Mouse (Mus musculus) liver, embryonic 15.5 days (tissue): Measurements from ENCODE around the gene Prex1. TPM values are rescaled to one million over a fixed set of nuclear protein-coding genes. Genes with fewer than 3 reads are reported as not detected.
A peak's percentile ranks its signal among the peaks of the same experiment; 100 is the strongest.

Experiments used
- ATAC-seq: fragments of 200-750 bp; cut with Nextera tagmentation; 2 replicates; pipeline ENCODE4 v1.8.0; 2017; ENCODE audit warnings: moderate number of reproducible peaks, mild to moderate bottlenecking, moderate library complexity; ENCODE audit not compliant: insufficient read depth
- H3K27ac ChIP-seq: fragments of 300-500 bp; sonication (generic); replicated peaks from 2 replicates; pipeline ENCODE4 v1.5.1; 2015; ENCODE audit warnings: mild to moderate bottlenecking, inconsistent platforms
- H3K27me3 ChIP-seq: fragments of 300-500 bp; sonication (generic); 2 replicates; pipeline ENCODE4 v1.6.1; 2015; ENCODE audit warnings: mild to moderate bottlenecking, inconsistent platforms
- H3K36me3 ChIP-seq: fragments of 300-500 bp; sonication (generic); replicated peaks from 2 replicates; pipeline ENCODE4 v1.6.1; 2015; ENCODE audit warnings: moderate library complexity, mild to moderate bottlenecking, inconsistent platforms
- H3K4me1 ChIP-seq: fragments of 300-500 bp; sonication (generic); replicated peaks from 2 replicates; pipeline ENCODE4 v1.6.1; 2015; ENCODE audit warnings: inconsistent platforms
- H3K4me2 ChIP-seq: fragments of 300-500 bp; sonication (generic); 2 replicates; pipeline ENCODE4 v1.6.1; 2015; ENCODE audit warnings: moderate library complexity, mild to moderate bottlenecking, inconsistent platforms
- H3K4me3 ChIP-seq: fragments of 300-500 bp; sonication (generic); replicated peaks from 2 replicates; pipeline ENCODE4 v1.5.1; 2015; ENCODE audit warnings: mild to moderate bottlenecking, inconsistent platforms
- H3K9ac ChIP-seq: fragments of 300-500 bp; sonication (generic); 2 replicates; pipeline ENCODE4 v1.6.1; 2015; ENCODE audit warnings: moderate library complexity, mild to moderate bottlenecking, inconsistent platforms
- H3K9me3 ChIP-seq: fragments of 300-500 bp; sonication (generic); replicated peaks from 2 replicates; pipeline ENCODE4 v1.6.1; 2016; ENCODE audit warnings: inconsistent platforms
- WGBS: fragments of 180-500 bp; shearing (Covaris S2); methylation state at CpG from one replicate; pipeline ENCODE4 v1.1.7; 2015; ENCODE audit warnings: mixed read lengths; ENCODE audit not compliant: insufficient replicate concordance; 5-methylcytosine and 5-hydroxymethylcytosine counted together
- polyA plus RNA-seq: library from polyadenylated mRNA; unstranded; fragments of >200 nt; fragmentation: Nextera tagmentation; extraction: Ambion mirVana; gene quantifications from 2 replicates; pipeline ENCODE4 v1.2.1, GENCODE M21; 2015

Gene Prex1
- polyA plus RNA-seq, 1 experiment from 2014 or later = 13.7 TPM

DNA sequence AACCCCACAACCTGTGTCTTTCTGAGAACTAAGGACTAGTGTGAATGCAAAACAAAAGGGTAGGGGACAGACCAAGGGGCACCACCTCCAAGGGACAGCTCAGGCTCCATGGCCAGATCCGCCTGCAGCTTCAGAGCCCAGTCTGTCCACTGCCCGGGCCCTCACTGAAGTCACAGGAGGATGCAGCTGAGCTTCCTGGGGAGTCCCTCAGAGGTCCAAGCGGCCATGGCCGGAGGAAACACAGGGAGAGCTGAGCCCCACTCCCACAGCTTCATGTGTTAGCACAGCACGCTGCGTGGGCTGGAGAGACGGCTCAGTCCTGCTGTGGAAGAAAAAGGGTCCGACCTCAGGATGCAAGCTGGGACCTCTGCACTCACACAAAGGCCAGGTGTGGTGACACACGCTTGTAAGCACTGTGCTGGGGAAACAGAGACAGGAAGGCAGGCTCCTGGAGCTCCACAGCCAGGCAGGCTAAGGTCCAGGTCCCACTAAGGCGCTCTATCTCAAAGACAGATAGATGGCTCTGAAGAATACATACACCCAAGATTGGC, 81.9 kb downstream of the Prex1 start:
- Histone ChIP-seq H3K27me3 (no peaks in the 10 kb centered on the region), H3K9ac (no peak overlapping the region), H3K36me3 (peaks cover 26% of the 10 kb centered on the region), H3K4me1 (peaks cover 14% of the 10 kb centered on the region), H3K4me2 (no peak overlapping the region), H3K9me3 (no peaks in the 10 kb centered on the region), H3K27ac (no peak overlapping the region), H3K4me3 (no peak overlapping the region)
- ATAC-seq = no peak
- 80% methylated on average over 10 of the region's 10 CpGs for WGBS

DNA sequence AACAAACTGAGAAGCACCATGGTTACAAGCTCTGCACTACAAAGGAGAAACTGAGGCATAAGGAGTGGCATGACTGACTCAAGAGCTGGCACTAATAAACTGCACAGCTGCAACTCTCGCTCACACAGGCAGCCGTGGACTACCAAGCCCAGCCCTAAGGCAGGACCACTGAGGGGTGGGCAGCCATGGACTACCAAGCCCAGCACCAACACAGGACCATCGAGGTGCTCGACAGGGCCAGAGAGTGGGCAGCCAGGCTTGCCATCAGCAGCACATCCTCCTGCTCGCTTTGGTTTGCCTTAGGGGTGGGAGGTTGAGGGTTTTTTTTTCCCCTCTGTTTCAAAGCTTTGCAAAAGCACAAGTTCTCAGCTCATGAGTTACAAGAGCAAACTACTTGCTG, 82.4 kb downstream of the Prex1 start:
- no peaks in the 10 kb centered on the region for H3K27me3 ChIP-seq
- no peak for ATAC-seq
- peaks cover 14% of the 10 kb centered on the region for H3K4me1 ChIP-seq
- 79% methylated on average over 5 of the region's 5 CpGs for WGBS
- no peak overlapping the region for H3K9ac ChIP-seq
- H3K4me3 ChIP-seq = no peak overlapping the region
- no peak overlapping the region for H3K27ac ChIP-seq
- H3K36me3 ChIP-seq = peaks cover 25% of the 10 kb centered on the region
- no peak overlapping the region for H3K4me2 ChIP-seq
- H3K9me3 ChIP-seq = no peaks in the 10 kb centered on the region

DNA sequence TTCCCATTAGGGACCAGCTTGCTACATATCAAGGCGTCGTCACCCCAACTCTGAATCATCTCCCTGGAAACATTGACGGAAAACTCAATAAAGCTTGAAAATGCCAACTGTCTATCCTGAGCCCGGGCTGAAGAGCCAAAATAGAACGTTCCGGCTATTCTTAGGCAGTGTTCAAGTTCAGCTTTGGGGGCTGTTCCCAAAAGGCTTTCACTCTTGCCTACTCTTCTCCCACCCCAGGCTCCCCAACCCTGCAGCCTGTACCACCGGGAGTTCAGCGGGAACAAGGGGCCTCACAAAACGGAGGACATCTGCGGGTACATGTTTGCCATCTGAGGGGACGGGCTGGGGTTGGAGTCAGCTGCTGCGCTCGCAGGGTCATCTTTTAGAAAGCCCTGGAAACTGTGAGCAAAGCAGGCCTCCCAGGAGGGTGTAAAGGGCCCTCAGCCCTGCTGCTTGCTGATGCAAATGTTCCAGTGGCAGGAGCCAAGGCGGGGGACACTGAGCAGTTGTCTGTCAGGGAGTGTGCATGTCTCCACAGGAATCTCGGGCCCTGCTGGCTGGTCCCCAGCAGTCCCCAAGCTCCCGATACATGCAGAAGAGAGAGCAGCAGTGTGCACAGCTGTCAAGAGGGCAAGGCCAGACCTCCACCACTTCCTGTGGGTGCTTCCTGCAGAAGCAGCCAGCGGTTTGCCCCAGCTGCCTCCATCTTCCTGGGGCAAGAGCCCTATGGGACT, 83.5 kb downstream of the Prex1 start:
- Histone ChIP-seq H3K4me1 (peaks cover 14% of the 10 kb centered on the region), H3K9ac (no peak overlapping the region), H3K27me3 (no peaks in the 10 kb centered on the region), H3K36me3 (peaks cover 22% of the 10 kb centered on the region), H3K27ac (no peak overlapping the region), H3K4me2 (no peak overlapping the region), H3K4me3 (no peak overlapping the region), H3K9me3 (no peaks in the 10 kb centered on the region)
- 55% methylated on average over 17 of the region's 17 CpGs for WGBS
- peak; percentile 30; the same call in 1 of the 2 replicates for ATAC-seq

DNA sequence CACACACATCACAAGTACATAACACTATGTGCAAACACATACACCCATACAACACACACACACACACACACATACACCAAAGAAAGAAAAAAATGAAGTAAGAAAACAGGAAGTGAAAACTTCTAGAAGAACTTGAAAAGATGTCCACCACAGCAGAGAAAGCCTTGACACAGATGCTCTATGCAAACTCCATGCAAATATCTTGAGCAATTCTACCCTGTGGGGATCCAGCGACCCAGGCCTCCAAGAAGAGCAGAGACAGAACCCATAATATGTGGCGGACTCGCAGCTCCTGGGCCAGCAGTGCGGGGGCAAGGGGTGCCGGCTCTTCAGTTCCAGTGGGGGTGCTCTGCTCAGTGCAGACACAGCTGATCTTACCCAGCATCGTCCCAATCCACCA, 86.1 kb downstream of the Prex1 start:
- Histone ChIP-seq H3K4me3 (no peak overlapping the region), H3K27ac (peak overlapping the region; percentile 29; the same call in 1 of the 2 replicates), H3K9ac (no peak overlapping the region), H3K27me3 (no peaks in the 10 kb centered on the region), H3K9me3 (no peaks in the 10 kb centered on the region), H3K36me3 (peaks cover 9% of the 10 kb centered on the region), H3K4me1 (peaks cover 23% of the 10 kb centered on the region), H3K4me2 (no peak overlapping the region)
- no peak for ATAC-seq
- 75% methylated on average over 6 of the region's 6 CpGs for WGBS

DNA sequence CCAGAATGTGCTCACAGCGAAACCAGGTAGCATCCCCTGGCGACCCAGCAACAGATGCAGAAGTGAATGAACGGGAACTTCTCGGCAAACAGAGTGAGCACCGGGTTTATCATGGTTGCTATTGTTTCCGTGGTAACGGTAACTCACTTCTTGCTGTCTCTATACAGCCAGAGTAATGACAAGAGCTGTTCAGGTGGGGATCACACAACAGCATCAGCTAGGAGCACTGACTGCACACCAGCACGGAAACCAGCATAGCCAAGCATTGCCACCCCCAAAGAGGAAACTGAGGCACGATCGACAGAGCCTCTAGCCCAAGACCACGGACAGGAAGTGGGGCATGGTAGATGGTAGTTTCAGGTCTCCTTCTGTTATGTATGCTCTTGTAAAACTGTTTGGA, 88.4 kb downstream of the Prex1 start:
- H3K9me3 ChIP-seq = no peaks in the 10 kb centered on the region

DNA sequence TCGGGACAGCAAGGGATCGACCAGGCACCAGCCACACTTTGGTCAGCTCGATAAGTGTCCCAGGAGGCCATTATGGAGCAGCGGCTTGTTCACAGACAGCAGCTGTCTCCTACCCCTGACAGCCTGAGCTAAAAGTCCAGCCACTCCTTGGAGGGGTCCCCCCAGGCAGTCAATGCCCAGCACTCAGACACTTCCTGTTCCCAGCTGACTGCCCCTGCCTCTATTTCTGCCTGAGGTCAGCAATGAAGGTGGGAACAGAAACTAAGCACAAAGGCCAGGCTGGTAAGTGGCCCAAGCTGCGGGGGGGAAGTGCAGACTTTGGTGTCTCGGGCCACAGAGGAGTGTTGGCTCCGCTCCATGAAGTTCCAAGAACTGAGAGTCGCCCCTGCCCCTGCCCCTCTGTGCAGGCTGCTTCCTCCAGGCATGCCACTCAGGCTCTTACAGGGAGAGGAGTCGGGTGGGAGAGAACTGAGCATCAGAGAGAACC, 90.5 kb downstream of the Prex1 start:
- ATAC-seq = no peak
- Histone ChIP-seq H3K27me3 (no peaks in the 10 kb centered on the region), H3K36me3 (peaks cover 27% of the 10 kb centered on the region), H3K27ac (no peak overlapping the region), H3K4me3 (no peak overlapping the region), H3K4me1 (peaks cover 29% of the 10 kb centered on the region), H3K4me2 (no peak overlapping the region), H3K9ac (no peak overlapping the region), H3K9me3 (no peaks in the 10 kb centered on the region)
- WGBS = 50% methylated on average over 9 of the region's 9 CpGs

More for the DNA sequence above, 88.4 kb downstream of the Prex1 start:
- Histone ChIP-seq H3K4me3 (no peak overlapping the region), H3K4me2 (no peak overlapping the region), H3K9ac (no peak overlapping the region), H3K27ac (no peak overlapping the region), H3K36me3 (peaks cover 10% of the 10 kb centered on the region), H3K4me1 (peaks cover 25% of the 10 kb centered on the region), H3K27me3 (no peaks in the 10 kb centered on the region)
- no peak for ATAC-seq
- 42% methylated on average over 11 of the region's 11 CpGs for WGBS

DNA sequence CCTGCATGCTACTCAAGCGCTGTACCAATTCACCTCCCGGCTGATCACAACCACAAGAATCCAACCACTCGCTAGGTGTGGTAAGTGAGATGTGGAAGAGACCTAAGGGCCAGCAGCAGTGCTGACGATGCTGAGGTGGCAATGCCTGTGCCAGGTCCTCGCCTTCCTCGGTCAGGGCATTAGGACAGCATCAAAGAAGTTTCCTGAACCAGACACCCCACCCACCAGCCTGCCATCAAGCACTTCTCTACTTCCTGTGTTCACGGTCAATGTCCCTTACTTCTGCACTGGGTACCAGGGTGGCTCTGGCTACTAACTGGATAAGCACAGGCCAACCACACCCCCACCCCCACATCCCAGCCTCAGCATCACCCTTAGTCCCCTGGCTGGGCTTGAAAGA, 91.0 kb downstream of the Prex1 start:
- Histone ChIP-seq H3K36me3 (peaks cover 31% of the 10 kb centered on the region), H3K4me3 (no peak overlapping the region), H3K4me2 (no peak overlapping the region), H3K9me3 (no peaks in the 10 kb centered on the region), H3K27ac (no peak overlapping the region), H3K9ac (no peak overlapping the region), H3K27me3 (no peaks in the 10 kb centered on the region), H3K4me1 (peaks cover 29% of the 10 kb centered on the region)
- WGBS = 64% methylated on average over 7 of the region's 7 CpGs
- no peak for ATAC-seq

DNA sequence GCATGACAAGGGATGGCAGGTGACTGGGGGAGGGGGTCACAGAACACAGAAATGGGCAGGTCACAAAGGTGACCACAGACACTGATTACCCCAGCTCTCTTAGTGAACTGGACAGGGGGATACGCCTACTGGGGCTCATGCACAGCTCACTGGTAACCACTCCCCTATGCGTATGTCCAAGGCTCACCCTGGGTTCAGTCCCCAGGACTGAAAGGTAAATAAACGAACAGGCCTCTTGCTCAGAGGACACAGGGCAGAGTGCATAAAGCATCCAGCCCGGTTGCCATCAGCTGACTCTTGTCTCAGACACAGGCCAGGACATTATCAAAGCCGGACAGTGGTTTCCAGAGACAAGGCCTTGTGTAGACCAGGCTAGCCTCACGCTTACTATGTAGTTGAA, 91.6 kb downstream of the Prex1 start:
- H3K4me1 ChIP-seq = peaks cover 29% of the 10 kb centered on the region
- no peak overlapping the region for H3K9ac ChIP-seq
- ATAC-seq = peak; percentile 72
- no peak overlapping the region for H3K27ac ChIP-seq
- 75% methylated on average over 6 of the region's 6 CpGs for WGBS
- H3K4me3 ChIP-seq = no peak overlapping the region
- H3K27me3 ChIP-seq = no peaks in the 10 kb centered on the region
- peaks cover 35% of the 10 kb centered on the region for H3K36me3 ChIP-seq
- no peak overlapping the region for H3K4me2 ChIP-seq
- no peaks in the 10 kb centered on the region for H3K9me3 ChIP-seq

DNA sequence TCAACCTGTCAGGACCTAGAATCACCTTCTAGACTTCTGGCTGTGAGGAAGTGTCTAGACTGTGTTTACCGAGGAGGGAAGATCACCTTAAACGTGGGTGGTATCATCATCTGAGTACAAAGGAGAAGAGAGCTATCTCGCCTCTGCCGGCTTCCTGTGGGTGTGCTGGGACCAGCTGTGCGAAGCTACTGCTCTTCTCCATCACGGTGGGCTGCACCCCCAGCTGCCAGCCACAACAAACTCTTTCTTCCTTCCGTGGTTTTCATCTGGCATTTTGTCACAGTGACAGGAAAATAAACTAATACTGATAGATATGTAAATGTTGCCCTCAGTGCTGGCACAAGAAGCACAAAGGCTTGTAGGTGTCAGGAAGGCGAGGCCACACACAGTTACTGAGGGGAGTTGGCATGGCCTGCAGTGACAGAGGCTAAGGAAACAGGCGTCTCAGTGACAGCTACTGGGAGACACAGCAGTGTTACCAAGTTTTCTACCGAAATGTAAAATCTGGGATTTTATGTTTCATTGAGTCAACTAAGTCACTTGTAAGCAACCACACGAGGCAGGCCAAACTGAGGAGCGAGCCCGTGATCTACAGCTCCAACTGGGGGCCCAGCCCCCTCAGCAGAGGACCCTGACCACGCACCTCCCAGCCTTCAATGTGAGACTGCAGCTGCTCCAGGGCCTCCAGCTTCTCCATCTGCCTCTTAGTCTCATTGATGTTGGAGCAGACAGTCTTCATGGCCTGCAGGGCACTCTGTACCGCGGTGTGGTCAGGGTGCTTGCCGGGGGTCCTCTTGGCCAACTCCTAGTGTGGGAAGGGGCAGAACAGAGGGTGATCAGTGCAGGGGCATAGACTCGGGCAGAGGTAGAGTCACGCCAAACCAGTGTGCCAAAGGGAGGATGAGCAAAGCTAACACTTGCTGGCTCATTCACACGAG, 92.8 kb downstream of the Prex1 start:
- ATAC-seq = no peak
- H3K4me2 ChIP-seq = no peak overlapping the region
- no peaks in the 10 kb centered on the region for H3K27me3 ChIP-seq
- 33% methylated on average over 20 of the region's 20 CpGs for WGBS
- no peak overlapping the region for H3K4me3 ChIP-seq
- H3K27ac ChIP-seq = no peak overlapping the region
- peaks cover 29% of the 10 kb centered on the region for H3K4me1 ChIP-seq
- H3K36me3 ChIP-seq = peaks cover 38% of the 10 kb centered on the region
- no peaks in the 10 kb centered on the region for H3K9me3 ChIP-seq
- H3K9ac ChIP-seq = no peak overlapping the region

DNA sequence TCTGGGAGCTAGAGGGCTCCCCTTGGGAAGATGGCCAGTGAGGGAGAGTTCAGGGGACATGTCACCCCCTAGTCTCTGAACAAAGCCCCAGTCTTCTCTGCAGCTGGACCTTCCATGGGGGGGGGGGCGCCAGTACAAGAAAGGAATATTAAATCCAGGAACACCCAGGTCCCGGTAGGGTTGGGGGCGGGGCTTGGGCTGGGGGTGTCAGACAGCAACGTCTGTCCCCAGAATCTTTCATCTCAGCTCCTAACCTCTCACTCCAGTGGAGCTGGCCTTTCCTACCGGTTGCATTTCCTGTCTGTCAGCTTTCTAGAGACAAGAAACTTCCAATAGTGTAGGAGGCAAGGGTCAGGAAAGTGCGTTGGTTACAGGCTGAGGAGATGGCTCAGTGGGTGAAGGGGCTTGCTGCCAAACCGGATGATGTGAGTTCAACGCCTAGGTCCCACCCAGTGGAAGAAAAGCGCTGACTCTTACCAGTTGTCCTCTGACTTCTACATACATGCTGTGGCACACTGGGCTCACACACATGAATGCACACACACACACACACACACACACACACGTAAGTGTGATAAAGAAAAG, 93.6 kb downstream of the Prex1 start:
- WGBS = 20% methylated on average over 10 of the region's 10 CpGs
- H3K27me3 ChIP-seq = no peaks in the 10 kb centered on the region
- no peak overlapping the region for H3K4me2 ChIP-seq
- H3K9me3 ChIP-seq = no peaks in the 10 kb centered on the region
- peaks cover 29% of the 10 kb centered on the region for H3K4me1 ChIP-seq
- ATAC-seq = no peak
- H3K9ac ChIP-seq = no peak overlapping the region
- no peak overlapping the region for H3K4me3 ChIP-seq
- H3K27ac ChIP-seq = no peak overlapping the region
- H3K36me3 ChIP-seq = peaks cover 46% of the 10 kb centered on the region

DNA sequence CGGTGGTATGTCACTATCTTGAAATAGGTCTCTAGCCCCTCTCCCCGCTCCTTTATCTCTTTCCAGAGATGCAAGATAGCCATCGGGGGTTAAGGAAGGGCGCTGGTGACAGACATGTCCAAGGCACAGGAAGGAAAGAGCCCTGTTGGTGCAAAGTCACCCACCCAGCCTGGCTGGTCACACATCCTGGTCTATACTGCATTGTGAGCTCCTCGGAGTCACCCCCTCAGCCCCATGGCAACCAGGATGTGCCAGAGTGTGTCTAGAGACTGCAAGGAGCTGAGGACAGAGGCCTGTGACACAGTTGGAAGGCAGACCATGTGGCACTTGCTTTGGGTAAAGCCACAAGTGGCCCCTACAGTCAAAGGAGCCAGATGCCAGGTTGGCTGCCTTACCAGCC, 94.4 kb downstream of the Prex1 start:
- 33% methylated on average over 5 of the region's 5 CpGs for WGBS
- no peak for ATAC-seq

More for the DNA sequence above, 94.4 kb downstream of the Prex1 start:
- no peak overlapping the region for H3K4me3 ChIP-seq
- H3K27me3 ChIP-seq = no peaks in the 10 kb centered on the region
- H3K9me3 ChIP-seq = no peaks in the 10 kb centered on the region
- peaks cover 29% of the 10 kb centered on the region for H3K4me1 ChIP-seq
- peaks cover 48% of the 10 kb centered on the region for H3K36me3 ChIP-seq
- H3K27ac ChIP-seq = no peak overlapping the region
- H3K4me2 ChIP-seq = no peak overlapping the region
- no peak overlapping the region for H3K9ac ChIP-seq
